Mouse (Mus musculus): ENCODE data around the gene Gm11096. TPM values are rescaled to one million over a fixed set of nuclear protein-coding genes. Genes with fewer than 3 reads are reported as not detected.

Gm11096 gene
- polyA plus RNA-seq, 1 experiment = not detected

GRCm38 (mm10) chr17:81419802-81420459 is 21.6 kb upstream of the Gm11096 start:
- Histone ChIP-seq H3ac (ENCODE audit: control insufficient read depth, insufficient read length) (no peak overlapping the region), H3K36me3 (ENCODE audit: control insufficient read depth, insufficient read depth) (no peaks in the 10 kb centered on the region), H3K4me2 (ENCODE audit: low read depth) (no peak overlapping the region), H3K4me3 (no peak overlapping the region), H3K27me3 (ENCODE audit: control insufficient read depth, insufficient read depth, insufficient read length) (no peaks in the 10 kb centered on the region), H3K79me2 (ENCODE audit: control insufficient read depth, insufficient read depth) (no peaks in the 10 kb centered on the region)
- TF ChIP-seq USF1 (IDR thresholded peaks at IDR 0.05; ENCODE audit: low read depth) (no peak), MYOD1 (IDR thresholded peaks at IDR 0.05; ENCODE audit: control insufficient read depth in 1 of 3, insufficient read length in 2 of 3, low read depth in 2 of 3) (peak in 2 of 3 experiments; percentile 65 to 74), MYOG (IDR thresholded peaks at IDR 0.05; ENCODE audit: control insufficient read depth in 1 of 3, insufficient read depth in 1 of 3, insufficient read length in 2 of 3, low read depth in 2 of 3) (peak in 2 of 3 experiments; percentile 74 to 86), POLR2A (IDR thresholded peaks at IDR 0.05; ENCODE audit: insufficient read length, low read depth) (no peak)

- Histone ChIP-seq H3K79me2 (ENCODE audit: control insufficient read depth, insufficient read depth) (no peaks in the 10 kb centered on the region), H3ac (ENCODE audit: control insufficient read depth, insufficient read length) (no peak overlapping the region), H3K27me3 (ENCODE audit: control insufficient read depth, insufficient read depth, insufficient read length) (no peaks in the 10 kb centered on the region), H3K4me2 (ENCODE audit: low read depth) (no peak overlapping the region), H3K4me3 (no peak overlapping the region), H3K36me3 (ENCODE audit: control insufficient read depth, insufficient read depth) (no peaks in the 10 kb centered on the region)
- TF ChIP-seq MYOG (IDR thresholded peaks at IDR 0.05; ENCODE audit: control insufficient read depth in 1 of 3, insufficient read depth in 1 of 3, insufficient read length in 2 of 3, low read depth in 2 of 3) = peak in 1 of 3 experiments; percentile 34
- TF ChIP-seq POLR2A (IDR thresholded peaks at IDR 0.05; ENCODE audit: insufficient read length, low read depth) = no peak
- TF ChIP-seq MAX (IDR thresholded peaks at IDR 0.05; ENCODE audit: low read depth) = no peak
- peak; percentile 51 to 92 (median 79) for TF ChIP-seq MYOD1 (IDR thresholded peaks at IDR 0.05; ENCODE audit: control insufficient read depth in 1 of 3, insufficient read length in 2 of 3, low read depth in 2 of 3)
- peak; percentile 77 for TF ChIP-seq TCF12 (IDR thresholded peaks at IDR 0.05; ENCODE audit: insufficient read depth, poor library complexity, severe bottlenecking)
These were observed 17.2 kb upstream of the Gm11096 start for GRCm38 (mm10) chr17:81424256-81424912.

GRCm38 (mm10) chr17:81427245-81427644 is 14.3 kb upstream of the Gm11096 start:
- Histone ChIP-seq H3K36me3 (ENCODE audit: control insufficient read depth, insufficient read depth) (no peaks in the 10 kb centered on the region), H3K79me2 (ENCODE audit: control insufficient read depth, insufficient read depth) (no peaks in the 10 kb centered on the region), H3K4me3 (no peak overlapping the region), H3K4me2 (ENCODE audit: low read depth) (no peak overlapping the region), H3ac (ENCODE audit: control insufficient read depth, insufficient read length) (no peak overlapping the region), H3K27me3 (ENCODE audit: control insufficient read depth, insufficient read depth, insufficient read length) (no peaks in the 10 kb centered on the region)
- no peak for TF ChIP-seq POLR2A (IDR thresholded peaks at IDR 0.05; ENCODE audit: insufficient read length, low read depth)
- TF ChIP-seq MYOG (IDR thresholded peaks at IDR 0.05; ENCODE audit: control insufficient read depth in 1 of 3, insufficient read depth in 1 of 3, insufficient read length in 2 of 3, low read depth in 2 of 3) = no peak

GRCm38 (mm10) chr17:81432733-81433132 is 8.8 kb upstream of the Gm11096 start:
- no peak overlapping the region for H3K4me3 ChIP-seq
- H3K27me3 ChIP-seq (ENCODE audit: control insufficient read depth, insufficient read depth, insufficient read length) = no peaks in the 10 kb centered on the region
- no peaks in the 10 kb centered on the region for H3K36me3 ChIP-seq (ENCODE audit: control insufficient read depth, insufficient read depth)
- H3K79me2 ChIP-seq (ENCODE audit: control insufficient read depth, insufficient read depth) = no peaks in the 10 kb centered on the region
- H3ac ChIP-seq (ENCODE audit: control insufficient read depth, insufficient read length) = no peak overlapping the region
- TF ChIP-seq MYOG (IDR thresholded peaks at IDR 0.05; ENCODE audit: control insufficient read depth in 1 of 3, insufficient read depth in 1 of 3, insufficient read length in 2 of 3, low read depth in 2 of 3) = no peak
- no peak for TF ChIP-seq POLR2AphosphoS2 (IDR thresholded peaks at IDR 0.05; ENCODE audit: insufficient read length, low read depth)
- TF ChIP-seq TCF3 (IDR thresholded peaks at IDR 0.05; ENCODE audit: insufficient read length, low read depth) = no peak
- no peak for TF ChIP-seq USF1 (IDR thresholded peaks at IDR 0.05; ENCODE audit: low read depth)
- no peak for TF ChIP-seq CEBPB (IDR thresholded peaks at IDR 0.05; ENCODE audit: insufficient read depth, poor library complexity, severe bottlenecking)
- no peak overlapping the region for H3K4me2 ChIP-seq (ENCODE audit: low read depth)

GRCm38 (mm10) chr17:81433148-81433547 is 8.4 kb upstream of the Gm11096 start:
- Histone ChIP-seq H3K36me3 (ENCODE audit: control insufficient read depth, insufficient read depth) (no peaks in the 10 kb centered on the region), H3ac (ENCODE audit: control insufficient read depth, insufficient read length) (no peak overlapping the region), H3K4me3 (no peak overlapping the region), H3K79me2 (ENCODE audit: control insufficient read depth, insufficient read depth) (no peaks in the 10 kb centered on the region), H3K27me3 (ENCODE audit: control insufficient read depth, insufficient read depth, insufficient read length) (no peaks in the 10 kb centered on the region), H3K4me2 (ENCODE audit: low read depth) (no peak overlapping the region)
- no peak for TF ChIP-seq TCF3 (IDR thresholded peaks at IDR 0.05; ENCODE audit: insufficient read length, low read depth)
- TF ChIP-seq E2F4 (IDR thresholded peaks at IDR 0.05; ENCODE audit: insufficient read depth) = no peak
- TF ChIP-seq MAX (IDR thresholded peaks at IDR 0.05; ENCODE audit: low read depth) = no peak
- TF ChIP-seq MYOD1 (IDR thresholded peaks at IDR 0.05; ENCODE audit: control insufficient read depth in 1 of 3, insufficient read length in 2 of 3, low read depth in 2 of 3) = no peak
- no peak for TF ChIP-seq SRF (IDR thresholded peaks at IDR 0.05; ENCODE audit: control insufficient read depth, insufficient read length, low read depth)
- no peak for TF ChIP-seq REST (IDR thresholded peaks at IDR 0.05; ENCODE audit: insufficient read depth, insufficient read length)
- no peak for TF ChIP-seq TCF12 (IDR thresholded peaks at IDR 0.05; ENCODE audit: insufficient read depth, poor library complexity, severe bottlenecking)
- TF ChIP-seq MYOG (IDR thresholded peaks at IDR 0.05; ENCODE audit: control insufficient read depth in 1 of 3, insufficient read depth in 1 of 3, insufficient read length in 2 of 3, low read depth in 2 of 3) = no peak
- no peak for TF ChIP-seq POLR2A (IDR thresholded peaks at IDR 0.05; ENCODE audit: insufficient read length, low read depth)
- TF ChIP-seq USF1 (IDR thresholded peaks at IDR 0.05; ENCODE audit: low read depth) = no peak
- no peak for TF ChIP-seq CEBPB (IDR thresholded peaks at IDR 0.05; ENCODE audit: insufficient read depth, poor library complexity, severe bottlenecking)

All from myocyte (in vitro differentiated cells).